In genomic region chr4:120304580-120304979, GRCm38 (mm10) we compare ENCODE assay signal across 22 mouse cellular contexts. TPM values are rescaled to one million over a fixed set of nuclear protein-coding genes. Genes with fewer than 3 reads are reported as not detected.
DNase-seq lines count a peak whose midpoint lies in the region; ATAC-seq lines count a peak whose summit lies in the region.
"Had no signal": no experiment of that assay in that cellular context is flagged by ENCODE, and none has a peak within 500 bp of the region (broad histone marks: within the 10 kb centered on the region; RNA-seq: fewer than 3 reads in every experiment).

No protein-coding gene starts in this region.

- H3K36me3 ChIP-seq in hindbrain, embryonic 12.5 days: no peaks in the 10 kb centered on the region
- no peaks in the 10 kb centered on the region for H3K36me3 ChIP-seq in hindbrain, embryonic 13.5 days
- H3K36me3 ChIP-seq in midbrain, embryonic 12.5 days: no peaks in the 10 kb centered on the region
- no peaks in the 10 kb centered on the region for H3K36me3 ChIP-seq in midbrain, embryonic 10.5 days
- H3K36me3 ChIP-seq in forebrain, embryonic 13.5 days (ENCODE audit: poor library complexity, severe bottlenecking): no peaks in the 10 kb centered on the region
- H3K36me3 ChIP-seq: embryonic facial prominence, embryonic 12.5 days; limb, embryonic 13.5 days; liver, embryonic 12.5 days had no signal

- H3K27ac ChIP-seq in hindbrain, embryonic 12.5 days: no peak overlapping the region
- no peak overlapping the region for H3K27ac ChIP-seq in hindbrain, embryonic 13.5 days
- H3K27ac ChIP-seq in midbrain, embryonic 12.5 days (replicated peaks): no peak overlapping the region
- H3K27ac ChIP-seq in midbrain, embryonic 10.5 days (replicated peaks): no peak overlapping the region
- H3K27ac ChIP-seq in forebrain, embryonic 13.5 days: no peak overlapping the region
- H3K27ac ChIP-seq: embryonic facial prominence, embryonic 12.5 days; limb, embryonic 13.5 days; liver, embryonic 12.5 days had no signal

- H3K27me3 ChIP-seq in hindbrain, embryonic 12.5 days: peaks cover 2% of the 10 kb centered on the region; the same call in 1 of the 2 replicates
- H3K27me3 ChIP-seq in hindbrain, embryonic 13.5 days: peaks cover 19% of the 10 kb centered on the region
- peaks cover 4% of the 10 kb centered on the region; the same call in 1 of the 2 replicates for H3K27me3 ChIP-seq in midbrain, embryonic 12.5 days
- H3K27me3 ChIP-seq in midbrain, embryonic 10.5 days (ENCODE audit: low read depth, poor library complexity, severe bottlenecking): peaks cover 13% of the 10 kb centered on the region; the same call in 1 of the 2 replicates
- peaks cover 48% of the 10 kb centered on the region for H3K27me3 ChIP-seq in forebrain, embryonic 13.5 days
- H3K27me3 ChIP-seq: embryonic facial prominence, embryonic 12.5 days had no signal

- peaks cover 9% of the 10 kb centered on the region; the same call in 1 of the 2 replicates for H3K4me1 ChIP-seq in hindbrain, embryonic 12.5 days
- peaks cover 4% of the 10 kb centered on the region for H3K4me1 ChIP-seq in hindbrain, embryonic 13.5 days (replicated peaks)
- H3K4me1 ChIP-seq in midbrain, embryonic 12.5 days: peaks cover 8% of the 10 kb centered on the region; the same call in 1 of the 2 replicates
- H3K4me1 ChIP-seq in midbrain, embryonic 10.5 days: no peaks in the 10 kb centered on the region
- H3K4me1 ChIP-seq in forebrain, embryonic 13.5 days: peaks cover 13% of the 10 kb centered on the region
- H3K4me1 ChIP-seq: embryonic facial prominence, embryonic 12.5 days; limb, embryonic 13.5 days; liver, embryonic 12.5 days had no signal

- WGBS in hindbrain, embryonic 12.5 days: 6% methylated on average over 6 of the region's 9 CpGs
- WGBS in hindbrain, embryonic 13.5 days: 16% methylated on average over 9 of the region's 9 CpGs
- 47% methylated on average over 9 of the region's 9 CpGs for WGBS in midbrain, embryonic 12.5 days
- WGBS in midbrain, embryonic 10.5 days: 45% methylated on average over 9 of the region's 9 CpGs
- WGBS in forebrain, embryonic 13.5 days: 10% methylated on average over 9 of the region's 9 CpGs

- H3K9ac ChIP-seq in hindbrain, embryonic 12.5 days: no peak overlapping the region
- H3K9ac ChIP-seq in hindbrain, embryonic 13.5 days: no peak overlapping the region
- no peak overlapping the region for H3K9ac ChIP-seq in midbrain, embryonic 12.5 days (replicated peaks)
- no peak overlapping the region for H3K9ac ChIP-seq in forebrain, embryonic 13.5 days
- H3K9ac ChIP-seq: embryonic facial prominence, embryonic 12.5 days; limb, embryonic 13.5 days; liver, embryonic 12.5 days had no signal

- no peak for DNase-seq in midbrain, embryonic 10.5 days (ENCODE audit: low spot score)
- DNase-seq in MN1 (ENCODE audit: low spot score): peak; percentile 29
- DNase-seq in urinary bladder, postnatal 4 days (ENCODE audit: low spot score in 2 of 2): no peak
- DNase-seq in adrenal gland, adult 2 months: no peak
- DNase-seq: cerebellum, adult 18-20 months; cerebellum, postnatal 14 days; heart, postnatal 36 days; kidney, adult 8-10 months; kidney, postnatal 10 days; lung, adult 18-20 months; lung, postnatal 10 days; midbrain, embryonic 14.5 days; thymus, postnatal 14 days had no signal

- H3K4me2 ChIP-seq in hindbrain, embryonic 12.5 days (replicated peaks): no peak overlapping the region
- no peak overlapping the region for H3K4me2 ChIP-seq in hindbrain, embryonic 13.5 days
- no peak overlapping the region for H3K4me2 ChIP-seq in midbrain, embryonic 12.5 days (replicated peaks)
- H3K4me2 ChIP-seq in forebrain, embryonic 13.5 days: no peak overlapping the region
- H3K4me2 ChIP-seq: embryonic facial prominence, embryonic 12.5 days; limb, embryonic 13.5 days; liver, embryonic 12.5 days had no signal

- H3K4me3 ChIP-seq in hindbrain, embryonic 12.5 days: no peak overlapping the region
- H3K4me3 ChIP-seq in hindbrain, embryonic 13.5 days: no peak overlapping the region
- no peak overlapping the region for H3K4me3 ChIP-seq in midbrain, embryonic 12.5 days
- no peak overlapping the region for H3K4me3 ChIP-seq in midbrain, embryonic 10.5 days
- H3K4me3 ChIP-seq in forebrain, embryonic 13.5 days: no peak overlapping the region
- H3K4me3 ChIP-seq: embryonic facial prominence, embryonic 12.5 days; limb, embryonic 13.5 days; liver, embryonic 12.5 days; myocyte had no signal

- ATAC-seq in hindbrain, embryonic 12.5 days (ENCODE audit: low FRiP score): peak; percentile 58; the same call in 1 of the 2 replicates
- no peak for ATAC-seq in hindbrain, embryonic 13.5 days (ENCODE audit: low FRiP score)
- ATAC-seq in midbrain, embryonic 12.5 days (ENCODE audit: low FRiP score, low read depth): peak; percentile 38; the same call in 1 of the 2 replicates
- ATAC-seq in forebrain, embryonic 13.5 days: peak; percentile 93
- ATAC-seq: liver, embryonic 12.5 days had no signal

- H3K9me3 ChIP-seq in hindbrain, embryonic 12.5 days (replicated peaks): no peaks in the 10 kb centered on the region
- no peaks in the 10 kb centered on the region for H3K9me3 ChIP-seq in hindbrain, embryonic 13.5 days
- no peaks in the 10 kb centered on the region for H3K9me3 ChIP-seq in midbrain, embryonic 12.5 days
- H3K9me3 ChIP-seq in midbrain, embryonic 10.5 days (replicated peaks): no peaks in the 10 kb centered on the region
- no peaks in the 10 kb centered on the region for H3K9me3 ChIP-seq in forebrain, embryonic 13.5 days (replicated peaks)
- H3K9me3 ChIP-seq: embryonic facial prominence, embryonic 12.5 days; limb, embryonic 13.5 days; liver, embryonic 12.5 days had no signal

RNA-seq across cellular contexts. Expression of gene Foxo6, which starts 17.4 kb away (rescaled TPM):
- polyA plus RNA-seq in hindbrain, embryonic 12.5 days (2016; fragmentation: Nextera tagmentation; extraction: Ambion mirVana): 0.48 and 0.90 TPM in 2 replicates
- 0.73 and 0.83 TPM in 2 replicates for polyA plus RNA-seq in hindbrain, embryonic 13.5 days (2015; fragmentation: Nextera tagmentation; extraction: Ambion mirVana)
- polyA plus RNA-seq in midbrain, embryonic 12.5 days (2016; fragmentation: Nextera tagmentation; extraction: Ambion mirVana): 0.15 and 0.25 TPM in 2 replicates
- 0.07 TPM in 2 replicates for polyA plus RNA-seq in midbrain, embryonic 10.5 days (2016; fragmentation: Nextera tagmentation; extraction: Ambion mirVana)
- 3.1 and 3.8 TPM in 2 replicates for polyA plus RNA-seq in forebrain, embryonic 13.5 days (2015; fragmentation: Nextera tagmentation; extraction: Ambion mirVana)
- 1 to 10 TPM in 1 of 2 experiments, under 1 TPM in 1; 0.58 to 2.8 TPM for total RNA-seq in adrenal gland, adult 2 months (2021)
- 2.2 and 3.6 TPM in 2 replicates for polyA plus RNA-seq in adrenal gland, adult 2 months (2012; rRNA removed)
- total RNA-seq: megakaryocyte progenitor cell, adult 5-6 weeks had no signal
- polyA plus RNA-seq: liver, embryonic 12.5 days had no signal
